Mouse (Mus musculus) megakaryocyte-erythroid progenitor cell, adult 5 weeks (primary cell): Measurements from ENCODE around the gene Cyp2b19. TPM values are rescaled to one million over a fixed set of nuclear protein-coding genes. Genes with fewer than 3 reads are reported as not detected.

Source experiments
- polyA plus RNA-seq: library from polyadenylated mRNA; stranded (reverse); fragments of >175 nt; gene quantifications from 2 replicates; pipeline ENCODE4 v1.2.3, GENCODE M21; 2012

The Cyp2b19 gene
- not detected in 2 replicates for polyA plus RNA-seq

GRCm38 (mm10) chr7:26756842-26757241, at the start of gene Cyp2b19:
Gene Cyp2b19, plus strand, starts transcription at chr7:26757142.

DNA sequence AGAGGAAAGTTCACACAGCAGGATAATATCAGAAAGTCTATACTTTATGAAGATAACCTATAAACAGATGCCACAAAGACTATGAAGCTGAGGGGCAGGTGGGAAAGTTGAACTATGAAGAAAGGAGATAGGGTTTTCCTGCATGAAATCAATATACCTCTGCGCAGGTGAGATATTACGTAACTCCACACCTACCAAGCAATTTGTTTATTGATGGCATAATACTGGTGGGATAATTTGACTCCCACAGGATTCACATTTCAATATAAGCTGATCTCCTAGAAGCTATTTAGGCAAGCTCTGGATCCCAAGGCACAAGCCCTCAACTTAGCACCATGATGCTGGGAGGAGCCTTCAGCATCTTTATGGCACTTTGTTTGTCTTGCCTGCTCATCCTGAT, 51.6 kb downstream of the Cyp2b19 start, which contains the start of gene Cyp2g1:
Gene Cyp2g1, plus strand, starts transcription at position 301 of the 400 bp plus-strand sequence.

Other genes starting within 250 kb of the Cyp2b19 start
- gene Nlrp9a, start 222.1 kb upstream of the Cyp2b19 start, polyA plus RNA-seq, result not detected in 2 replicates
- gene Vmn1r185, start 138.7 kb upstream of the Cyp2b19 start, polyA plus RNA-seq, result not detected in 2 replicates
- gene Cyp2b23, start 70.7 kb upstream of the Cyp2b19 start, polyA plus RNA-seq, result not detected in 2 replicates
- not detected in 2 replicates for gene Cyp2g1, start 51.8 kb downstream of the Cyp2b19 start, polyA plus RNA-seq
- not detected in 2 replicates for gene Cyp2a5, start 78.2 kb downstream of the Cyp2b19 start, polyA plus RNA-seq
- gene Cyp2a22, start 182.2 kb downstream of the Cyp2b19 start, polyA plus RNA-seq, result not detected in 2 replicates